Mouse (Mus musculus) mesoderm, embryonic 11.5 days (tissue): ENCODE measurements around the gene Stxbp1.
"Not testable (repeated sequence)": the region's sequence is repeated elsewhere in the genome, so short reads cannot be mapped to it uniquely, and the experiment has no call there.

Experiments used
- DNase-seq: peaks from one replicate; pipeline ENCODE4 v3.0.0-alpha.2; 2012; ENCODE audit warnings: low read depth, low spot score

Stxbp1 gene

GRCm38 (mm10) chr2:32874070-32874469 lies 27.0 kb upstream of the Stxbp1 start:
- DNase-seq, result no peak

DNA sequence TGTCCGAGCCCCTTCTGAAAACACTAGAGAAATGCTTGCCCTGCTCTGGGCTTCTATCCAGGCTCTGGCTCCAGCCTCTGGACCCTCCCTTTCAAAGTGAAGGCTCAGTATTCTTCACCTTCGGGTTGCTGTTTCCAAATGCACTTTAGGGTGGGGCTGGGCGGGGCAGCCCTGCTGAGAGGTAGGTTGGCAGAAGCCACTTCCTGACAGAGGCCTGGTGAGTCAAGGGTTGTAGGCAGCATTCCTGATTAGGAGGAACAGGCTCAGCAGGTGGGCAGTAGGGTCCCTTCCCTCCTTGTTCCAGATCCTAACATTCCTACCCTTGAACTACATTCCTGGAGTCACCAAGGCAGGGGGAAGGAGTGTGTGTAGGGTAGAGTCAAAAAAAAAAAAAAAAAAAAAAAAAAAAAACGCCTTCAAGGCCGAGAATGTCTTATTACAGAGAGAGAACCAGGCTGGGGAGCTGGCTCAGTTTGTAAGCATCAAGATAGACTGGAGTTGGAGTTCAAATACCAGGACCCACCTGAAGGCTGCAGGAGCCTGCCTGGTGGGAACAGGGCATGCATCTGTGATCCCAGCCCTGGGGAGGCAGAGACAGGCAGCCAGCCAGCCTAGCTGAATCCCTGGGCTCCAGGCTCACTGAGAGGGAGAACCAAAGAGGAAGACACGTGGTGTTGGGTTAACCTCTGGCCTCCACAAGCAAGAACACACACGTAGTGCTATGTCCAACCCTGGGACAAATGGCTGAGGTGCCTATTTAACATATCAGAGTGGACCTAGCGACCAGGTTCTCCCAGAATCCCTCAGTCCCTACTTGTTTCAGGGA lies 23.4 kb upstream of the Stxbp1 start:
- no peak for DNase-seq

DNA sequence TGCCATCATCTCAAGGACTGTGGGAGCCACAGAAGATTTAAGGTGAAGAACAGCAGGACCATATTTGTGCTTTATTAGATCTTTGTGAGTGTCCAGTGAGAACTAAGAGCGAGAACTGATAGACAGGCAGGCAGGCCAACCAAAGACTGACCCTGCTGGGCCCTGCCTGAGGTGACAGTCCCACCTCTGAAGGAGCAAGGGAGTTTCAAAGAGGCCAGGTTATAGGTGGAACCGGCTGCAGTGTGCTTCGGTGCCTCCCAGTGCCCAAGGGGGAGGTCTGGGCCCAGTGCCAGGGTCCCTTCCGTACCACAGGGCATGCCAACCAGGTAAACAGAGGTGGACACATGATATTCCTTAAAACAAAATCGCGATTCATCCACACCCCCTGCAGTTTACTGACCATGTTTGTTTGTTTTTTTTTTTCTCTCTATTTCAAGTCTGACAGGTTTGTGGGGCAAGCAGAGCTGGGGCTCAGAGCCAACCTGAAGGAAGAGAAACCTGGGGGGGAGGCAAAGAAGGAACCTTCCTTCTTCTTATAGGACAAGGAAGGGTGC lies 22.8 kb upstream of the Stxbp1 start:
- DNase-seq, result no peak

DNA sequence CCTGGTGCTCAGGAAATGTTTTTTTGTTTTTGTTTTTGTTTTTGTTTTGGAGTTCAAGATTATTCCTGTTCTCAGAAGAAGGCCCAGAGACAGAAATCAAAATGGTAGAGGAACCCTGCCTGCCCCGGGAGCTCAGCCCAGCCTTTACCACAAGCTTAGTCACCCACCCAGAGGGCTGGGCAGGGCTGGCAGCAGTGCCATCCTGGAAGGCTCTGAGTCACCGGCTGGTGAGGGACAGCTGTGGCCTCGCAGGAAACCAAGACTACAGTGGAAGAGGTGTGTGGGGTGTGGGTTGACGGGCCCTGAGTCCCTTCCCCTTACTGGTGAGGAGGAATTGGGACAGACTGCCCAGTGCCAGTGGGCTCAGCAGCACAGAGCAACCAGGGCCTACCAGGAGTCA lies 20.3 kb upstream of the Stxbp1 start:
- no peak for DNase-seq

DNA sequence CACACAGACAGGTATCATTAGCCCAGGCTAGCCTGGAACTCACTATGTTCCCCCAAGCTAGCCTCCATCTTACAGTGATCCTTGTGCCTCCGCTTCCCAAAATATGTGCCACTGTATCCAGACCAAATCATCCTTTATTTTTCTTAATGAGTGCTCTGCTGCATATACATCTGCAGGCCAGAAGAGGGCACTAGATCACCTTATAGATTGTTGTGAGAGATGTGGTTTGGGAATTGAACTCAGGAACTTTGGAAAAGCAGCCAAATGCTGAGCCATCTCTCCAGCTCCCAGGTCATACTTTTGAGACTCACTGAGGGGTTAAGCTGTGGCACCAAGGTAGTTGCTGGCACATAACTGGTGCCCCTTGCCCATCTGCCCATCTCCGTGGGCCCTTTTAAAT lies 17.7 kb upstream of the Stxbp1 start:
- DNase-seq, result peak; percentile 50

- DNase-seq, result no peak
These were observed 16.3 kb upstream of the Stxbp1 start for GRCm38 (mm10) chr2:32863317-32863716.

DNA sequence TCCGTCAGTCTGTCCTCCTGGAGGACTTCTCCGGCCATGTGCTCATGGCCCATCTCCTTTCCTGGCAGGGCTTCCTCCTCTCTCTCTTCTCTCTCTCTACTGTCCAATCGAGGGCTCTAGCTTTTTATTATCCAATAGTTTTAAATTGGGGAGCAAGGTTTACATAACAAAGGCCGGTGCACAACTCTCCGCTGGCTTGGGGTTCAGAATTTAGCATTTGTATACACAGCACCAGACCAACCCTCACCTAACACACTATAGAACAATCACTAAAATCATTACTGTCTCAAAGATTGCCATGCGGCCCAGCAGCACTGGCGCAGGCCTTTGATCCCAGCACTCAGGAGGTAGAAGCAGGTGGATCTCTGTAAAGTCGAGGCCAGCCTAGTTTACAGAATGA lies 13.8 kb upstream of the Stxbp1 start:
- DNase-seq, result no peak

DNA sequence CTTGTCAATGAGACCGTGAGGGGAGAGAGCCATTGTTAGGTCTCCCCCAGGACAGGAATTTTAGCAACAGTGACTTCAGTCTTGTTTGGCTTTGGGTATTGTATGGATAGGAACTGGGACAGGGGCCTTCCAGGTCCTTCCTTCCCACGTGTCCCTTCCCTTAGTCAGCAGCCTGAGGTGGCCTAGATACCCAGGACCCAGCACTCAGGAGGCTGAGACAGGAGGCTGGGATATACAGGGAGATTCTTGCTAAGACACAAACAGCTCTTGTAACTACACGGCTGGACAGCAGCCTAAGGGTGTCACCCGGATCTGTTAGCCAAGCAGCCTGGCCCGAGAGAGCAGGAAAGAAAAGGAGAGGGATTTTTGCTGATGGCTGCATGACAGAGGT lies 12.6 kb upstream of the Stxbp1 start:
- DNase-seq, result no peak

DNA sequence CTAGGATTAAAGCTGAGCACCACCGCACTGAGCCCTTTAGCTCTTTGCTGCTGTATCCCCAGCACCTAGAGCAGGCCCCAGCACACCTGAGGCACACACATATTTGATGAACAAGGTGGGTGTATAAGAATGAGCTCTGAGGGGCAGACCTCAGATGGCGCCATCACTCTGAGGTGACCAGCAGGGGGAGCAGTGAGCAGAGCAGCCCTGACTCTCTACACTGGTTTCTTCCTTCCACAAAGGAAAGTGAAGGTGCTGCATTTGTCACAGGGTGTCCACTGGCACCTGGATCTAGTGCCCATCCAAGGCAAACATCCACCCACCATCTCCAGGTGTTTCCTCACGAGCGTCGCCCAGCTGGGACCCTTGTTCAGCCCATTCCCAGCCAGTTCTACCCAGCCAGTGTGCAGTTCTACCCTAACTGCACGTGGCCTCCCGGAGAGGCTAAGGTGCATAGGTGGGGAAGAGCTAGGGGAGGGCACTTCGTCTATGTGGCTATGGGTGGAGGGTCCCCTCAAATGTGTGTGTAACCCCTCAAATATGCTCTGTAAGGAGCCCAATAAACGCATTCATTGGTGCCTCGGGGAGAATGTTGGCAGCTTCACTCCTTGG lies 12.1 kb upstream of the Stxbp1 start:
- peak; percentile 75 for DNase-seq

GRCm38 (mm10) chr2:32857584-32857983 lies 10.5 kb upstream of the Stxbp1 start:
- peak; percentile 93 for DNase-seq

DNA sequence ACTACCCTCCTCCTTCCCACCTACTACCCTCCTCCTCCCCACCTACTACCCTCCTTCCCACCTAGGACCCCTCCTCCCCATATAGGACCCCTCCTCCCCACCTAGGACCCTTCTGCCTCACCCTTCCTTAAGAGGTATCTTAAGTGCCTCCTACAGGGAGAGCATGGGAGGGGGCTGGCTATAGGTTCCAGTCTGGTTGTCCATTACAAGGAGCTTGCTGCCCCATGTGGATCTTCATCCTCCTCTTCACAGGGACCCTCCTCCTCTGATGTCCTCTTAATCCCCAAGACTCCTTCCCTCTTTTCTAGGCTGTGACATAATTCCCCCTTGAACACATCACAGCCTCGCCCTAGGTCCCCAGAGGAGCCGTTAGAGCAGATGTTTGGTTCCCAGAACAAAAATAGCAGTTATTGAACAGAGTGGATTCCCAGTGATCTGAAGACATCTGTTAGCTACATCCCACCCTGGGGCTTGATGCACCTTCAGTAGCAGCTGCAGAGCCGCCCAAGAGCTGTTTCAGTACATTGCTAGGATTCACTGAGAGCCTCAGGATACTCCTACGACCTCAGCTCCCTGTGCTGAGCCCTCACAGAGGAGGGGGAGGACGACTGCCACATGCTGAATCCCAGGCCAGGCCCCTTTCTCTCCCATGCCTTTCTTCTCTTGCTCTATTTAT lies 8.9 kb upstream of the Stxbp1 start:
- no peak for DNase-seq

- DNase-seq, result no peak
These were observed 8.2 kb upstream of the Stxbp1 start for GRCm38 (mm10) chr2:32855046-32855785.

- DNase-seq, result peak; percentile 86
These were observed 7.2 kb upstream of the Stxbp1 start for GRCm38 (mm10) chr2:32854206-32854605.

GRCm38 (mm10) chr2:32853716-32854115 lies 6.7 kb upstream of the Stxbp1 start:
- DNase-seq, result not testable (repeated sequence)

GRCm38 (mm10) chr2:32852156-32852555 lies 5.1 kb upstream of the Stxbp1 start:
- DNase-seq, result peak; percentile 58

DNA sequence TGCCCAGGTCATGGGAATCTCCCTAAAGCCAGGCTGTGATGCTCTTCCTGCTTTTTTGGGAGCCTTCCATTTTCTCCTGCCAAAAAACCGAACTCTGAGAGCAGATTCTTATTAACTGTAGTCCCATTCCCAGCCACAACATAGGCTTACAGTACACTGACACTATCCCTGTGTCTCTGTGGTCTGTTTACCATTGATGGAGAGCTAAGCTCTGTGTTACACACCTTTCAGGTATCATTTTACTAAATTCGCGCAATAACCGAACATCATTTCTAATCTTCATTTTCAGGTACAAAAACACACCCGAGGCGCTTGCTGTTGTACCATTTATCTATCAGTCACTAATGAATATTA lies 400 bp upstream of the Stxbp1 start:
- DNase-seq, result no peak

DNA sequence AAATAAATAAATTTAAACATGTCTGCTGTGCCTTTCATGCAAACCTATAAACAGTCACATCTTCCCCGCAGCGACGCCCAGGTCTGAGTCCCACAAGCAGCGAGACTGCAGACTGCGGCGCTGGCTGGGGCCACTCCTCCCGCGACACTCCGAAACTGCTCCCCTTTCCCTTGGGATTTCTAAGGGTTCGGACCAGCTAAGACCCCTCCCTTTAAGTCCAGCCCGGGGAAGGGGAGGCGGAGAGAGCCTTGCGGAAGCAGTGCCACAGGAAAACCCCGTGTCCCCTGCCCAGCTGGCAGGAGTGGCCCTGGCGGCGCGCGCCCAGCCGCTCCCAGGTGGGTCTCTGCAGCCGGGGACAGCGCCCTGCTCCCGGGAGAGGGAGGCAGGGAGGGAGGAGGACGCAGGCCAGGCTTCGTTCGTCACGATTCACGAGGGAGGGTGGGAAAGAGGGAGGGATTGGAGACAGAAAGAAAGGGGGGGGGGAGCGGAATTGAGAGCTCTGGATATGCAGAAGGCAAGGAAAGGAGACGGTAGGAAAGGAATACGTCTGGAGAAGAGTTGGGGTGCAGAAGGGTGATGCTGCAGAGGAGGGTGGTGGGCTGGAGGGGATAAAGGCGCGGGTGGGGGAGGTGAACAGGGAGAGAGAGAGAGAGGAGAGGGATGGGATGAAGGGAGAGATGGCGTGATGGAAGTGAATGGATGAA lies 792 bp downstream of the Stxbp1 start:
- peak; percentile 63 for DNase-seq

DNA sequence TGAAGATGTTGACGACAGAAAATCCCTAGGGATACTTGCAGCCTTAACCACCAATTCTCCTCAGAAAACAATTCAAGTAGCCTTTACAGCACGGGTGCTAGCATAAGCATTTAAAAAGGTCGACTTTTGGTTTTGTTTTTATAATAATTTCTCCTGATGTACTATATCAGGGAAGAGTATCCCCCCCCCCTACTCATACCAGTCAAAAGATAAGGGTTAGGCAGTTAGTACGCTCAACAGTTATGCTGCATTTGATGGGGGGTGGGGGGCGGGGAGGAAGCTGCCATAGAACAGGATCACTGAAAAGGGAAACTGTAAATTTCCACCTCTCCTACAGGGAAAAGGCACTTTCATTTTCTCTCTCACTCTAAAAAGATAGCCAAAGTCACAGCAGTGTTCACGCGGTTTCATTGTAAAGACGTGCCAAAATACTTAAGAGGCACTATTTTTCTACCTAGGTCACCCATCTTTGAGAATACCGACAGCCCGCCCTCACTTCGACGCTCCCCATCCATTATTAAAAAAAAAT lies 1.4 kb downstream of the Stxbp1 start:
- DNase-seq, result no peak

- DNase-seq, result no peak
These were observed 4.5 kb downstream of the Stxbp1 start for GRCm38 (mm10) chr2:32842558-32842957.

GRCm38 (mm10) chr2:32841099-32841498 lies 5.9 kb downstream of the Stxbp1 start:
- no peak for DNase-seq

DNA sequence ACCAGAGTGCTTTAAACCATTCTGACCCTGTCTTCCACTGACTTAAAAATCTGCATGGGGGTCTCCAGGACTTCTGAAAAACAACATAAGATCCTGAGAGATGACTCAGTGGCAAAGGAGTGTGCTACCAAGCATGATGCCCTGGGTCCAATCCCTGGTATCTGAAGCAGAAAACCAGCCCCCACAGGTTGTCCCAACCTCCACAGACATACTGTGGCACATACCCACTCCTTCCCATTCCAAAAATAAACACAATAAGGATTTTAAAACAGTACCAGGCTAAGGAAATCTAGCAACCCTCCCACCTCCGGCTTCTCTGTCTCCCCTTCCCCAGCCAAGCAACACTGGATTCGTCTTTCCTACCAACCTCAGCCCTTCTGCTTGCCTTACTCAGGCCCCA lies 7.8 kb downstream of the Stxbp1 start:
- no peak for DNase-seq
